Mouse (Mus musculus) myocyte (in vitro differentiated cells): ENCODE results near the gene Efcab11.

Experiments used
- CEBPB ChIP-seq: IDR thresholded peaks from 2 replicates; pipeline ENCODE4 v1.6.1; 2011; ENCODE audit warnings: mild to moderate bottlenecking, moderate library complexity; ENCODE audit not compliant: poor library complexity, insufficient read depth, severe bottlenecking
- E2F4 ChIP-seq: IDR thresholded peaks from one replicate; pipeline ENCODE4 v1.6.1; 2011; ENCODE audit warnings: mild to moderate bottlenecking, control low read depth, moderate library complexity; ENCODE audit not compliant: insufficient read depth
- MAX ChIP-seq: IDR thresholded peaks from one replicate; pipeline ENCODE4 v1.6.1; 2011; ENCODE audit warnings: low read depth, mild to moderate bottlenecking, control low read depth
- MYOD1 ChIP-seq, 3 experiments: IDR thresholded peaks; one replicate each; pipeline ENCODE4 v1.6.1; 2011; ENCODE audit warnings: control low read depth in 2 of 3, low read depth in 2 of 3, mild to moderate bottlenecking in 2 of 3, moderate library complexity in 1 of 3; ENCODE audit not compliant: insufficient read length in 2 of 3, control insufficient read depth in 1 of 3
- MYOG ChIP-seq, 3 experiments: IDR thresholded peaks; one replicate each; pipeline ENCODE4 v1.6.1; 2011; ENCODE audit warnings: control low read depth in 2 of 3, low read depth in 2 of 3, mild to moderate bottlenecking in 2 of 3; ENCODE audit not compliant: insufficient read length in 2 of 3, control insufficient read depth in 1 of 3, insufficient read depth in 1 of 3
- POLR2A ChIP-seq: IDR thresholded peaks from one replicate; pipeline ENCODE4 v1.6.1; 2011; ENCODE audit warnings: low read depth, mild to moderate bottlenecking, control low read depth, moderate library complexity; ENCODE audit not compliant: insufficient read length
- POLR2AphosphoS2 ChIP-seq: IDR thresholded peaks from one replicate; pipeline ENCODE4 v1.6.1; 2011; ENCODE audit warnings: low read depth, control low read depth; ENCODE audit not compliant: insufficient read length
- REST ChIP-seq: IDR thresholded peaks from one replicate; pipeline ENCODE4 v1.6.1; 2011; ENCODE audit warnings: mild to moderate bottlenecking, control low read depth, moderate library complexity; ENCODE audit not compliant: insufficient read depth, insufficient read length
- SRF ChIP-seq: IDR thresholded peaks from one replicate; pipeline ENCODE4 v1.6.1; 2011; ENCODE audit warnings: low read depth; ENCODE audit not compliant: control insufficient read depth, insufficient read length
- TCF12 ChIP-seq: IDR thresholded peaks from one replicate; pipeline ENCODE4 v1.6.1; 2011; ENCODE audit warnings: mild to moderate bottlenecking, control low read depth; ENCODE audit not compliant: poor library complexity, insufficient read depth, severe bottlenecking
- TCF3 ChIP-seq: IDR thresholded peaks from one replicate; pipeline ENCODE4 v1.6.1; 2011; ENCODE audit warnings: low read depth, control low read depth; ENCODE audit not compliant: insufficient read length
- USF1 ChIP-seq: IDR thresholded peaks from one replicate; pipeline ENCODE4 v1.6.1; 2011; ENCODE audit warnings: low read depth, mild to moderate bottlenecking, control low read depth, moderate library complexity

DNA sequence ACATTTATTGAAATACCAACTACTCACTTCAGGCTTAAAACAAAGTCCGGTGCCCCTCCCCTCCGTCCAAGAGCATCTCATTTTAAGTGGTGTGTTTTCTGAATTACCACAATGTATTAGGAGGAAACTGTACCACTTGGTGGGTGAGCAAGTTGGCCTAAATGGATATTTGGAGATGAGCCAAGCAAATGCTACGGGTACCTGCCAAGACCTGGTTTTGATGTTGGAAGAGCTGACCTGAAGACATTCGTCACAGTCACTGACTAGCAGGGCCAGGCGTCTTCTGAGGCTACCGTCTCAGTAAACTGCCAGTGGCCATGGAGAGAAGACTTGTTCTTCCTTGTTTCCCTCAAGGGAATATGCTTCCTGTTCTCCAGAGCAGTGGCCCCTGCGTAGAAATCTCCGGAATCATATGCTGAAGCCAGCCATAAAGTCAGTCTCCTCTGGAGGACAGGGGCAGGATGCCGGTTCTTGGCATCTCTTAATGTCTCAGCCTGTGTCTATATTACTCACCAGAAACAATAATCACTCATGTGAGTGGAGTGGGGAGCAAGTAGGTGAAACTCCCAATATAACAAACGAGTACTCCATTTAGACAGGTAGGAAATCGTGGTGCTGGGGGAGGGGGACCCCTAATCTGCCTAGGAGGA, 198.7 kb downstream of the Efcab11 start:
- TF ChIP-seq POLR2A = no peak
- TF ChIP-seq POLR2AphosphoS2 = no peak
- TF ChIP-seq USF1 = no peak
- no peak for TF ChIP-seq TCF12
- TF ChIP-seq MAX = no peak
- TF ChIP-seq CEBPB = no peak
- no peak for TF ChIP-seq TCF3
- no peak for TF ChIP-seq REST
- no peak for TF ChIP-seq MYOD1 (IDR thresholded peaks at IDR 0.05; ENCODE audit: control insufficient read depth in 1 of 3, insufficient read length in 2 of 3, low read depth in 2 of 3)
- TF ChIP-seq SRF = no peak
- no peak for TF ChIP-seq MYOG (IDR thresholded peaks at IDR 0.05; ENCODE audit: control insufficient read depth in 1 of 3, insufficient read depth in 1 of 3, insufficient read length in 2 of 3, low read depth in 2 of 3)
- TF ChIP-seq E2F4 = no peak
